Mouse (Mus musculus) natural killer cell, adult 2 months (primary cell): Measurements from ENCODE around the gene Mthfr.

ENCODE experiments used
- DNase-seq, 2 experiments: peaks; one replicate each; pipeline ENCODE4 v3.0.0; 2022; ENCODE audit warnings: low spot score in 2 of 2

The Mthfr gene

DNA sequence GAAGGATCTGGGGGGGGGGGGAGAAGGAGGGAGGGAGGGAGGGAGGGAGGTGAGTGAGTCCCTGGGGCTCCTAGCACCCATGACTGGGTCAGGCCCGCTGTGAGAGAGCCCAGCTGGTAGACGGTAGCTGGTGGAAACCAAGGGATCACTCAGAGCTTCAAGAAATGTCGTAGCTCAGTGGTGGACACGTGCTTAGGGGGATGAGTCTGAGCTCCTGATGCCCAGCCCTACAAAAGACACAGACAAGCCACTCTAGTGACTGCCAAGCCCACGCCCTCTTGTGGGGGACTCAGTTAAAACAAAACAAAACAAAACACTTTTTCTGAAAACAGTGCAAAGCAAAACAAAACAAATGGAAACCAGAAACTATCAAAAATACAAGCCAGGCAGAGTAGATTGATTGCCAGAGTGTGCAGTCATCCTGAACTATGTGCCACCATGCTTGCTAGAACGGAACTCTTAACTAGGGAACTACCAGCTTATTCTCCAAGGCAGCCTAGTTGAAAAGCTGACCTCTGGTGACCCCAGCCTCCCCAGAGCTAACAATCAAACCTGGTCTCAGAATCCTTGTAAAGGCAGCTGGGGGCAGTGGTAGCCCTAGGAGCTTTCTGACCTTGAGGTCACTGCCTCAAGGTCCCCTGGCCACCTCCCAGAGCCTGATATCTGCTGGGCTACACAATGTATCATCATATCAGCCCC is 27.0 kb downstream of the Mthfr start:
- DNase-seq = no peak

DNA sequence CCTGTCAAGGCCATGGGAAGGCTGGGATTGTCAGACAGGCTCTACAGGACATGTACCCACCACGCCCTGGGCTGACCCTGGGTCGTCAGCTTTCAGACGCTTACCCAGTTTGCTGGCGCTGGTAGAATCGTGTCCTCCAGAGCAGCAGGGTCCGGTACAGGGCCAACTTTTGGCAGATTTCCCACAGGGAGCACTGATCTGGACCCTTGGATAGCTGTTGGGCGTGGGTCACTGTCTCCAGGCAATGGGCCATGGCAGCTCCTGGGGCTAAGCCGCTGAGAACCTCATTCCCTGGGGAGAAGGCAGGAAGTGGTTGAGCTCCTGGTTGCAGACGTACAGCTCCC is 27.5 kb downstream of the Mthfr start:
- no peak for DNase-seq

- DNase-seq = no peak
These were observed 28.5 kb downstream of the Mthfr start for GRCm38 (mm10) chr4:148067346-148067745.

DNA sequence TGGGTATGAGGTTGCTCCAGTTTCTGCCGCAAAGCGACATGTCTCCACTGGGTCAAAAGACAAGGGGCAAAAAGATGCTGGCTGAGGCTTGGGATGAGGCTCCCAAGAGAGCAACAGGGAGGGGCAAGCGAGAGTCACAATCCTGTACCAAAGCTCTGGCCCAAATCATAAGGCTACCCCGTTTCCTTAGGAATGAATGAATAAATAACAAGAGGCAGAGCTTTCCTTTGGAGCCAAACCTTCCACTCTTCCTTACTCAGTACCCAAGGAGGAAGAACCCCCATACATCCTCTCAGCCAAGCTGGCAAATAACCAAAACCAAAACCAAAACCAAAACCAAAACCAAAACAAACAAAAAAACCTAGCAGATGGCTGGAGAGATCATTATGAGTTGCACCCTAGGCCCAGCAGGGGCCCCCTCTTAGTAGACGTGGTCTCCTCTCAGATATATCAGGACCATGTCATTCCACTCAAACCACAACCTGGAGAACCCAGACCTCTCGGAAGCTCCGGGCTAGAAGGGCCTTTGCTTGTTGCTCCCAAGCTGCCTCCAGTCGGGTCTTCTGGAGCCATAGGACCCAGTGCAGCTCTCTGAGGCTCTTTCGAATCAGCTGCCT is 30.8 kb downstream of the Mthfr start:
- no peak for DNase-seq

DNA sequence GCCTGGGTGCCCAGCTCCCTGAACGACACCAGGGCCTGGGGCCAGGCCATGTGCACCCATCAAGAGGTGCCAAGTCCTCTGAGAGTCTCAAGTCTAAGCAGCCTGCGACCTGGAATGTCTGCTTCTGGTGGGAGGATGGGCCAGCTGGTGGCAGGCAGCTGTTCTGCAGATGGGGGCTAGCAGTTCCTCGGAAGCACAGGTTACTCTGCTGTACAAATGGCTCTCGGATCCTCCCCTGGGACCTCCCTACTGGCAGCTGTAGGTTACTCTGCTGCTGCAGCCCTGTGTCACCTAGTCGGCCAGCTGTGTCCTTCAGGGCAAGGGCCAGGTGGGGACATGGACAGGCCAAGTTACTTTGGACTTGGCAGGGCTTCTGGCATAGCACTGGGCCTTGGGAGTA is 32.6 kb downstream of the Mthfr start:
- no peak for DNase-seq

DNA sequence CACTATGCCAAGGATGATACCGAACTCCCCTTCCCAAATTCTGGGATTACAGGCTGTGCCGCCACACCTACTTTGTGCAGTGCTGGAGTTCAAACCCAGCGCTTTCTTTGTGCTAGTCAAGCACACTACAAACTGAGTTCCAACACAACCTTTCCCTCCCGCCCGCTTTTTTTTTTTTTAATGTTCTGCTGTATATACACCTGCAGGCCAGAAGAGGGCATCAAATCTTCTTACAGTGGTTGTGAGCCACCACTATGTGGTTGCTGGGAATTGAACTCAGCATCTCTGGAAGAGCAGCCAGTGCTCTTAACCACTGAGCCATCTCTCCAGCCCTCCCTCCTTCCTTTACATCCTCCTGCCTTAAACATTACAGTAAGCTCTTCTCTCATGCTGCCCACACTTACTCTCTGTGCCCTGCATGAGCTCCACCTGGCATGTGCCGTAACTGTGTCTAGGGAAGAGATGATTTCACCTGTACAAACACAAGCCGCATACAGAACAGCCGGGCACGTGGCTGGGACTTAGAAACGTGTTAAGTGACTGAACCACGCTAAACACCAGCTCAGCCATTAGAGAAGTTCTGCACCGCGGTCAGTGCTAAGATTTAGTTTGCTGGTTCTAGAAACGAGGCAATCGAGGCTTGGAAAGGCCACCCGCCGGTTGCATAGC is 35.8 kb downstream of the Mthfr start:
- DNase-seq = no peak

DNA sequence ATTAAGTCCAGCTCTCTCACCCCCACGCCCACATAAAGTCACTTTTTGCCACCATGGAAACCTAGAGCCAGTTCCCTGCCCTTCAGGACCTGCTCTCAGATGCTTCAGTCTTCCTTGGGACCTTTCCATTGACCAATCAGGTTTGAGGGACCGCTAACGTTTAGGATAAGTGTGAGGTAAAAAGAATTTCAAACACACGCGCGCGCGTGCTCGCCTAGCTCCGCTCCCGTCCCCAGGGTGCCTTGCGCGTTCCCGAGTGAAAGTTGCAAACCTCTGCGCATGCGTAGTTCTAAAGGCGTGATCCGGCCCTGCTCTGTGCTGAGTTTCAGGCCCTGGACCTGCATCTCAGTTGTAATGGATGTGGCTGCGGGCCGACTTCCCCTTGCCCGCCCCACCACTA is 36.4 kb downstream of the Mthfr start:
- DNase-seq = peak; percentile 50 to 71

- no peak for DNase-seq
These were observed 37.0 kb downstream of the Mthfr start for GRCm38 (mm10) chr4:148075881-148076280.

DNA sequence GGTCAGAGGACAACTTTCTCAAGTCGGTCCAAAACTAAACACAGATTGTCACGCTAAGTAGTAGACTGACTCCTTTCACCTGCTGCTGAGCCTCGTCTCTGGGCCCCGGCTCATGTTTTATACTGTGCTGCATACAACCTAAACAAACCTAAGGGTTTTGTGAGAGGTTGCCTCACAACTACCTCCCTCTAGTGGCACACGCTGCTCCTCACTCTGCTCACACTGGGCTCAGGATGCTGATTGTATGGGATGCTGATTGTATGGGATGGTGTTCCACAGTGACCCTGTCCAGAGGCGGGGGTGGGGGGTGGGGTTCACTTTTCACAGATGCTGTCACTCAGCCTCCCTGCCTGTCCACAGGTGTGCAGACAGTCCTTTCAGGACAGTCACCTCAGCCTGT is 40.3 kb downstream of the Mthfr start:
- no peak for DNase-seq

- DNase-seq = no peak
These were observed 41.2 kb downstream of the Mthfr start for GRCm38 (mm10) chr4:148079944-148080596.

DNA sequence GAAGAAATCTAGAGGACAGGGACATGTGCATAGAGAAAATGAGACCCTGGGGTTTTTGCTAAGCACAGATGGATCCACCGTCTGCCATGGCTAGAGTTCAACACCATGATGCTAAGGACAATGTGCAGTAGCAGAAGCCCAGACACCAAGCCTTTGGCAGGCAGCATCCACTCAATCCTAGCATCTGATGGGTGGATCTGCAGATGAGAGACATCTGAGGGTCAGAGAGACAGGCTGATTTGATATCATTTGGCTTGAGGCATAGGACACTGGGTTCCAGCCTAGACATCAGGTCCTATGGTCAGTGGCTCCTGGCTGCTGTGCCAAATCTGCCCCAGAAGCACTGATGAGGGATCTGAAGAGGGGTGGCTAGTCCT is 41.7 kb downstream of the Mthfr start:
- DNase-seq = no peak

GRCm38 (mm10) chr4:148081201-148081600 is 42.3 kb downstream of the Mthfr start:
- DNase-seq = no peak

DNA sequence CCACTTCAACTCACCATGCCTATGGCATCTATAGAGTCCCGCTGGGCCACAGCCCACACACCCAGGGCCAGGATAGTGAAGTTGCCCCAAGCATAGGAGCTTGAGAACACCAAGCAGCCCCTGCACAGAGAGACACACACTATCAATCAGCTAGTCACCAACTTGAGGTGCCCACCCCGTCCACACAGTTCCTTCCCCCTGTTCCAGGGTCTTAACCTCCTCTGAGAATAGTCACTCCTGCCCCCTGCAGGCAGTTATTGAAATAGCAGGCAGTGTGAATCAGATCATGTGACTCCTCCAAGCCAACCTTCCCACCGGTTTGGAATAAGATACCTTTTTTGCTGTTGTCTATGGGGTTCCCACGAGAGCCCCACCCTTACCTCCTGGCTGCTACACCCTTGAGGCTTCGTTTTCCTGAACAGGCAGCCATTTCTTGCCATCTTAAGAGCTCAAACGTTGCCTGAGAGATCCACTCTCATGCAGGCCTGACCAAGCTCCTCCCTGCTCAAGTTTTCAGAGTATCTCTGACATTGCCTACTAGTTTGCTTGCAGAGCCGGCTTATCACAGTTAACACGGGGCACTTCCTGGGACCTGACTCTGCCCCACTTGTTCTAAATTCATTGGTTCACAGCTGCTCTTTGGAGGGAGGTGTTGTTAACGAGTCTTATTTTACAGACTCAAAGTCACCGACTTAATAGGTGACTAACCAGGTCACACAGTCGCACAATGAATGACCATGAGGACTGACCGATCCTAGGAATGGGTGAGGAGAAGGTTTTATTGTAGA is 43.6 kb downstream of the Mthfr start:
- peak; percentile 54 to 64 for DNase-seq

GRCm38 (mm10) chr4:148083176-148083899 is 44.5 kb downstream of the Mthfr start:
- DNase-seq = peak; percentile 59 to 75

DNA sequence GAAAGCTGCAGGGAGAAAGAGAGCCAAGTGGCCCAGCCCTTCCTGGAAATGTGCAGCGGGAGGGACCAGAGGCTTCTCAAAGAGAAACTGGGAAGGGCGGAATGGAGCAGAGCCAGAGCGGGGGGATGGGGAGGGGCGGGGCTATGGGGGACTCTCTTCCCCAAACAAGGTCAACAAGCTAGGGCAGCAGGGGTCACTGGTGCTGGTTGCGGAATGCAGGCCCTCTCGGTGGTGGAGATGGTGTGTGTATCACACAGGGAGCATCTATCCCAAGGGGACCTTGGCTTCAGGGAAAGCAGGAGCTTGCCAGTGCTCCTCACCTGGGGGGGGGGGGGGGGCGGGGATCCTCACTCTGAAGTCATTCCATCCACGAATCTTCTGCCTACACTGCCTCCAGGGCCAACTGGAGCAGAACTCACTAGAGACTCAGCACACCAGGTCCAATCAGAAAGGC is 45.4 kb downstream of the Mthfr start:
- no peak for DNase-seq

DNA sequence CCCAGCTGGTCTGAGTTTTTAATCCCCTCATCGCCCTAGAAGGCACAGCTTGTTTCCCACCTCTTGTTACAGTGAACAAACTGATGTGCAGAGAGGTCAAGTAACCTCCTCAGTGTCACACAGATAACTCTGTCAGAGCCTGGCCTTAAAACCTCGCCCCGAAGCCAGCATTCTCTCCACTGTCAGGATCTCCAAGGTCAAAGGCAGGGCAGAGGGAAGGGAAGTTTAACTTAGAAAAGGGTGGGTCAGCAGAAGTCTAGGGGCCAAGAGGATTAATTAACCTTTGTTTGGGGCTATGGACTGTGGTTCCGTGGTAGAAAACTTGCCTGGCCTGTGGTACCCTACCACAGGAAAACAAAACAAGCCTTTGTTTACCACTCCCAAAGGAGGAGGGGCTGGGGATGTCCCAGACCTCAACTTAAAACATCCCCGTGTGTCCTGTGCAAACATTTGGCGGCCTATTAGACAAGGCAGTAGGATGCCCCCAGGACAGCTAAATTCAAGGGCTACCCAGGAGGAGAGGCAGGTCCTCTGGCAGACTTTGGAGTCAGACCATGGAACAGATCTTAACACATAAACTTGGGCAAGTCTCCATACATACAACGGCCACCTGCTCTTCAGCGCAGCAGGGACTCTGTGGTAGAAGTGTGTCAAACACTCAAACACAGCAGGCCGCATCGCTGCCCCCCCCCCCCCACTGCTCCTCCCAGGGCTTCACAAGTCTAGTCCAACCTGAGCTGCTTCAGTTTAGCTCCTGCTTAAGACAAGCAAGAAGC is 46.4 kb downstream of the Mthfr start:
- DNase-seq = peak in 1 of 2 experiments; percentile 53

DNA sequence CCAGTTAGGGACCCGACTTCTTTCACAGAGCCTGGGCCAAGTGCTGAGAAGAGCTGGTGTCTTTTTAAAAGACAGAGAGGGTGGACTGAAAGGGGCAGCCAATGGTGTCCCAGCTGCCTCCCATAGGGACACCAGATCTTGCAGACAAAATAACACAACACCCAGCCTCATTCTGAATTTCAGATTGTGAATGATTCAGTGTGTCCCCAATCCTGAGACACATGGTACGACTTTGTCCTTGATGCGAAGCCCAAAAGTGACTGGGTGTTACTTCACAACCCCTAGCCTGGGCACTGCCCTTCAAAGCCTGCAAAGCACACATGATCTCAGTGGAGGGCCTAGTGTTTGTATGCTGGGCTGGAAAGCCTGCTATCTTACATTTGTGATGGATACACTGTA is 47.0 kb downstream of the Mthfr start:
- DNase-seq = peak in 1 of 2 experiments; percentile 16

GRCm38 (mm10) chr4:148087091-148087906 is 48.4 kb downstream of the Mthfr start:
- peak in 1 of 2 experiments; percentile 17 for DNase-seq

DNA sequence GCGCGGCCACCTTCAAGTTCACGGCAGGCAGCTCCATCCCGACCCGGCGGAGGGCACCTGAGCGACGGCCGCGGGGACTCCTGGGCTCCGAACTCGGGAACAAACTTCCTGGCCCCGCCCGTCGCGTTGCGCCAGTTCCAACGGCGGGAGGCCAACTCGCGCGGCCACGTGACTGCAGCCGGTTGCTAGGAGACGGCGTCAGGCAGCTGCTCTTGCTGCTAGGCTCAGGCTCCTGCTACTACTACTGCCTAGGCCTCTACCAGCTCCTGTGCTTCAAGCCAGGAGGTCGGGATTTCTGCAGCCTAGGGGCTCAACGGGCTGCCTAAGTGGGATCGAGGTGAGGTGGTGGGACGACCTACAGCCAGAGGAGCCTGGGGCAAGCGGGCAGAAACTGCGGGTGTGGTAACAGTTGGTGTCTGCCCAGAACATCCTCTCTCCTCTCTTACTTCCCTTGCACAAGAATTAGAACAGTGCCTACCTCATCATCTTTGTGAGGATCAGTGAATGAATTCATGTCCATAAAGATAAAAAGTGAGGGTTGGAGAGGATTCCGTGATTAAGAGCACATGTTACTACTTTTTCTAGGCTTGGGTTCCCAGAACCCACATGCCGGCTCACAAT is 49.1 kb downstream of the Mthfr start, which contains the start of gene Agtrap:
Gene Agtrap, minus strand, starts transcription at position 125 of the 621 bp plus-strand sequence.
- peak; percentile 81 to 85 for DNase-seq
